Mouse (Mus musculus): ENCODE data around the gene P2ry10b. TPM values are rescaled to one million over a fixed set of nuclear protein-coding genes. Genes with fewer than 3 reads are reported as not detected.

The P2ry10b gene
- total RNA-seq (2021) = 1 to 10 TPM; 3.9 to 4.3 TPM

- DNase-seq = no peak
- intact Hi-C loops (cut with DNase I) = loop anchor here (10.0 kb wide), 1 partner anchor 224 kb away; the partner anchor contains the start of gene Lpar4
Measured at GRCm38 (mm10) chrX:107148681-107149080, at the start of gene P2ry10b. TSS of gene P2ry10b (plus strand) at chrX:107148927.

- DNase-seq = no peak
- intact Hi-C loops (cut with DNase I) = no loop called here
Measured at GRCm38 (mm10) chrX:107116333-107116732, 32.4 kb upstream of the P2ry10b start.

GRCm38 (mm10) chrX:107116987-107117386 is 31.7 kb upstream of the P2ry10b start:
- intact Hi-C loops (cut with DNase I) = no loop called here
- DNase-seq = no peak

GRCm38 (mm10) chrX:107143184-107143583 is 5.5 kb upstream of the P2ry10b start:
- no peak for DNase-seq
- intact Hi-C loops (cut with DNase I) = loop anchor here (10.0 kb wide), 1 partner anchor 218 kb away; the partner anchor contains the start of gene Lpar4

- no peak for DNase-seq
- intact Hi-C loops (cut with DNase I) = loop anchor here (10.0 kb wide), 1 partner anchor 219 kb away; the partner anchor contains the start of gene Lpar4
Measured at GRCm38 (mm10) chrX:107143930-107144329, 4.8 kb upstream of the P2ry10b start.

GRCm38 (mm10) chrX:107149391-107149993 is 765 bp downstream of the P2ry10b start:
- DNase-seq = peak in 1 of 2 experiments; percentile 7
- intact Hi-C loops (cut with DNase I) = loop anchor here (10.0 kb wide), 1 partner anchor 225 kb away; the partner anchor contains the start of gene Lpar4

GRCm38 (mm10) chrX:107150027-107150426 is 1.3 kb downstream of the P2ry10b start:
- intact Hi-C loops (cut with DNase I) = no loop called here
- peak; percentile 13 to 20 for DNase-seq

GRCm38 (mm10) chrX:107150752-107151515 is 2.2 kb downstream of the P2ry10b start:
- intact Hi-C loops (cut with DNase I) = no loop called here
- peak; percentile 19 to 41 for DNase-seq

- no peak for DNase-seq
- intact Hi-C loops (cut with DNase I) = no loop called here
Measured at GRCm38 (mm10) chrX:107156021-107156420, 7.3 kb downstream of the P2ry10b start.

- intact Hi-C loops (cut with DNase I) = loop anchor here (10.0 kb wide), 2 partner anchors 274 to 306 kb away; no protein-coding TSS in a partner anchor
- no peak for DNase-seq
Measured at GRCm38 (mm10) chrX:107160496-107160895, 11.8 kb downstream of the P2ry10b start.

GRCm38 (mm10) chrX:107168281-107168680 is 19.6 kb downstream of the P2ry10b start:
- peak; percentile 18 to 47 for DNase-seq
- intact Hi-C loops (cut with DNase I) = loop anchor here (1.0 to 10.0 kb wide), 5 partner anchors 151 to 374 kb away; no protein-coding TSS in a partner anchor

- intact Hi-C loops (cut with DNase I) = loop anchor here (5.0 to 10.0 kb wide), 4 partner anchors 152 to 314 kb away; no protein-coding TSS in a partner anchor
- no peak for DNase-seq
Measured at GRCm38 (mm10) chrX:107169128-107169527, 20.4 kb downstream of the P2ry10b start.

GRCm38 (mm10) chrX:107178742-107179141 is 30.0 kb downstream of the P2ry10b start:
- intact Hi-C loops (cut with DNase I) = no loop called here
- no peak for DNase-seq

GRCm38 (mm10) chrX:107217577-107218090 is 68.9 kb downstream of the P2ry10b start:
- no peak for DNase-seq
- intact Hi-C loops (cut with DNase I) = no loop called here

Other genes starting within 250 kb of the P2ry10b start
- gene Lpar4, start 228.3 kb upstream of the P2ry10b start, total RNA-seq (2021) = 10 to 100 TPM; 11.8 to 12.0 TPM
- gene P2ry10, start 60.4 kb upstream of the P2ry10b start, total RNA-seq (2021) = under 1 TPM; 0.17 to 0.26 TPM
- gene Gpr174, start 107.0 kb downstream of the P2ry10b start, total RNA-seq (2021) = under 1 TPM; 0.27 to 0.53 TPM